Mouse (Mus musculus): ENCODE measurements around the gene Mrpl55. TPM values are rescaled to one million over a fixed set of nuclear protein-coding genes. Genes with fewer than 3 reads are reported as not detected.
A peak's percentile ranks its signal among the peaks of the same experiment; 100 is the strongest.

The Mrpl55 gene
- polyA plus RNA-seq, 1 experiment from 2014 or later: 103 TPM

DNA sequence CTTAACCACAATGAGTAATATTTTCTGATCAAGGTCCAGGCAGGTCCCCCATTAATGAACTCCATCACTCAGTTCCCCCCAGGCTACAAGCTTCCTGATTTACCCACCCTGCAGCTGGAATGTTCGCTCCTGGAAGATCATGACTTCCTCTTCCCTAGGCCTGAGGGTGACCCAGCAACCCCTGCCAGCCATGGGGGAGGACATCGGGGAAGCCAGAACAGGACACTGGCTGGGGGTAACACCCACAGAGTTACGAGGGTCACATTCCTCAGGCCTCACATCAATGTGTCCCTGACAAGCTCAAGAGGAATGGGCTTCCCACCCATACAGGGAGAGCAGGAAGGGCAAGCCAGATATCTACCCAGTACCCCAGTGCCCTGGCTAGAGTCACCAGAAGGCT lies 32.5 kb upstream of the Mrpl55 start:
- no peak overlapping the region for H3K9ac ChIP-seq
- no peak overlapping the region for H3K4me2 ChIP-seq
- 73% methylated on average over 3 of the region's 3 CpGs for WGBS
- no peaks in the 10 kb centered on the region for H3K4me1 ChIP-seq (replicated peaks)
- H3K9me3 ChIP-seq: no peaks in the 10 kb centered on the region
- H3K27me3 ChIP-seq: peaks cover 9% of the 10 kb centered on the region
- H3K36me3 ChIP-seq: no peaks in the 10 kb centered on the region
- no peak overlapping the region for H3K4me3 ChIP-seq
- H3K27ac ChIP-seq (replicated peaks): no peak overlapping the region
- no peak for ATAC-seq (ENCODE audit: low FRiP score, low read depth)

DNA sequence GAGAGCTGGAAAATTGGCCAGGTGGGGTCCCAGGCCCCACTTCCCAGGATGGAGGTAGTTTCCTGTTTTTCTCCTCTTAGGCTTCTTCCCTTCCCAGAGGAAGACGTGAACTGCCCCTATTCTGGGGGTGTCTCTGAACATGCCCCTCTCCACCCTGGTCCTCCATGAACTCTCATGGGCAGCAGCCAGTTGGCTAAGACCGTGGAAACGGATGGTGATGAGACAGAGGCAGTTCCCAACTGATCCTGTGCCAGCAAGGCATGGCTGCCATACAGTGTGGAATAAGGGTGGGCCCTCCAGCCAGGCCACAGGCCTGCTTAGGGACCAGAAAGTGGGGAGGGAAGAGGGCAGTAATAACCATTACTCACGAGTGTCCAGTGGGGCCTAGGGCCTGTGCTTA lies 31.7 kb upstream of the Mrpl55 start:
- Histone ChIP-seq H3K9ac (no peak overlapping the region), H3K4me1 (replicated peaks) (no peaks in the 10 kb centered on the region), H3K27ac (replicated peaks) (no peak overlapping the region), H3K4me3 (no peak overlapping the region), H3K4me2 (no peak overlapping the region), H3K27me3 (peaks cover 17% of the 10 kb centered on the region), H3K36me3 (no peaks in the 10 kb centered on the region), H3K9me3 (no peaks in the 10 kb centered on the region)
- no peak for ATAC-seq (ENCODE audit: low FRiP score, low read depth)
- WGBS: 63% methylated on average over 4 of the region's 4 CpGs

DNA sequence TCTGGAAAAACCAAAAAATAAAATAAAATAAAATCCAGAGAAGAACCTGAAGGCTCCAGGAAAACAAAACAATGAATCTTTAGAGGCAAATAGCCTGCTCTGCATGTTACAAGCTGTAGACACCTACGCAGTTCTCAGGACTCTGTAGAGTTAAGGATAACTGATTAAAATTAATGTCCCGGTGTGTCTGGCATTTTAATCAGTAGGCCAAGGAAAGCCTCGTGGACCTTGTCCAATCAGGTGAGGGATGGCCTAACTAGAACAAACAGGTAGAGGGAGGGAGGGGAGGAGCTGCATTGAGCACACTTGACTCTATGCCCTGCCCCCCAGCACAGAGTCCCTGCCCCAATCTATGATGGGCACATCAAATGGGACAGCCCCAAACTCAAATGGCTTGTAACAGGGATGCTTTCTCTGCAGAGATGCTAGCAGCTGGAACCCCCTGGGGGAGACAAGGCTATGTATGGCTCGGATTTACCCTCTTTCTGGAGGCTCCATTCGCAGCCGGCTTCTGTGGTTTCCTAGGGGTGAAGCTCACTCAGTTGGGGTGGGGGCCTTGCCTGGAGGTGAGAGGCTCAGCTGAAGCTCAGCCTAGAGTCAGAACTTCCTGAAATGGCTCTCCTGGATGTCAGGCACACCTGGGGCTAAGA lies 28.0 kb upstream of the Mrpl55 start:
- Histone ChIP-seq H3K27ac (replicated peaks) (no peak overlapping the region), H3K9ac (no peak overlapping the region), H3K9me3 (no peaks in the 10 kb centered on the region), H3K4me3 (no peak overlapping the region), H3K36me3 (no peaks in the 10 kb centered on the region), H3K4me2 (no peak overlapping the region), H3K27me3 (peaks cover 48% of the 10 kb centered on the region), H3K4me1 (replicated peaks) (peaks cover 7% of the 10 kb centered on the region; the same call in 1 of the 2 replicates)
- ATAC-seq (ENCODE audit: low FRiP score, low read depth): no peak
- 55% methylated on average over 6 of the region's 6 CpGs for WGBS

DNA sequence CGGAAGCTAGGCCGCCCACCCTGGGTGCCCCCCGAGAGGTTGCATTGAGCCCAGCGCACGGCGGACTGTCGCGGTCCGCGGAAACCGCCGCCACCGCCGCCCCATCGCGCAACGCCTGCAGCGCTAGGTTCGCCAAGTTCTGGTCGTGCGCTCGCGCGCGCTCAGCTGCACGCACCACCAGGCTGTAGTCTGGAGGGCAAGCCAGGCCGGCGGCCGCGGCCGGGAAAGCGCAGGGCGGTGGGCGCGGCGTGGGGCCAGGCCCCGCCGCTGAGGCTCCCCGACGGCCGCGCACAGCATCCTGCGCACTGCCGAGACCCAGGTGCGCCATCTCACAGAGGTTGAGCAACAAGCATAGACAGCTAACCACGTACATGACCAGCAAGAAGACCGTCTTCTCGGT lies 25.8 kb upstream of the Mrpl55 start:
- Histone ChIP-seq H3K9me3 (no peaks in the 10 kb centered on the region), H3K4me1 (replicated peaks) (peaks cover 7% of the 10 kb centered on the region; the same call in 1 of the 2 replicates), H3K4me3 (no peak overlapping the region), H3K9ac (no peak overlapping the region), H3K36me3 (no peaks in the 10 kb centered on the region), H3K27ac (replicated peaks) (no peak overlapping the region), H3K4me2 (peak overlapping the region; percentile 28; the same call in 1 of the 2 replicates), H3K27me3 (peaks cover 52% of the 10 kb centered on the region)
- WGBS: 4% methylated on average over 43 of the region's 48 CpGs
- ATAC-seq (ENCODE audit: low FRiP score, low read depth): no peak

DNA sequence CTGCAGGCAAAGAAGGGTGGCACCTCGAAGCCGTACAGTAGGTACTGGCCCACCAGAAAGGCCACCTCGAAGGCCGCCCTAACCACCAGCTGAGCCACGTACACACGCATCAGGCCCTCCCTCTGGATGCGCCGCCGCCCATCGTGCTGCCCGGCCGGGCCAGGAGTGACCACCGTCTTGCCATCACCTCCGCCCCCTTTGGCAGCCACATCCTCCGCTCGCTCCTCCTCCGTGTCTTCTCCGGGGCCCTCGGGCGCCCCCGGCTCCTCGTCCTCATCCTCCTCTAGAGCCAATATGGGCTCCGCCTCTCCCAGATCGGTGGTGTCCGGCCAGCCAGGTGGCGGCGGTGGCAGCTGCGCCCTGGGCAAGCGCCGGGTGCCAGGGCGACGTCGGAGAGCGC lies 25.4 kb upstream of the Mrpl55 start:
- Histone ChIP-seq H3K27me3 (peaks cover 52% of the 10 kb centered on the region), H3K4me1 (replicated peaks) (peaks cover 7% of the 10 kb centered on the region; the same call in 1 of the 2 replicates), H3K36me3 (no peaks in the 10 kb centered on the region), H3K4me2 (no peak overlapping the region), H3K4me3 (no peak overlapping the region), H3K9ac (no peak overlapping the region), H3K27ac (replicated peaks) (no peak overlapping the region), H3K9me3 (no peaks in the 10 kb centered on the region)
- no peak for ATAC-seq (ENCODE audit: low FRiP score, low read depth)
- 14% methylated on average over 33 of the region's 34 CpGs for WGBS

DNA sequence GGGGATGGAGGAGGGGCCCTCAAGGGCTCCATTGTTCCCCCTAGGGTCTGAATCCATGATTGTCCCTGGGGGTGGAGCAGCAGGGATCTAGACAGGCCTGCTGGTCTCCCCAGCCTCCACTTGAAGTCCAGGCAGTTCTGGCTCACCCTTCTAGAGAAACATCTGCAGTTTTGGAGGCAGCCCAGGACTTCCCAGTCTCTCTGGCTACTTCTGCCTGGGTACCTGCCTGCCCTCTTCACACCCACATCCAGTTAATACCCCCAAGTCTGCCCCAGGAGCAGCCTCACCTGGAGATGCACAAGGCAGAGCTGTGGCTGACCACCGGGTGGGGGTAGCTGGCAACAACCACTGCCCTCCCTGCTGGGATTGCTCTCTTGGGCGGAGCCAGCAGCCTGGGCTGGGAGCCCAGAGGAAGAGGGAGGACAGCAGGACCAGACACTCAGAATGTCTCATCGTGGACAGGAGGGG lies 19.4 kb upstream of the Mrpl55 start, which contains the start of gene Gjc2:
Gene Gjc2, minus strand, starts transcription at position 350 of the 468 bp plus-strand sequence.
- no peak for ATAC-seq (ENCODE audit: low FRiP score, low read depth)
- H3K27ac ChIP-seq (replicated peaks): no peak within 1 kb of the TSS
- peaks cover 12% of the 10 kb centered on the region for H3K27me3 ChIP-seq
- H3K4me1 ChIP-seq (replicated peaks): 0 out of 2 replicates have a peak, but pooled peaks cover 4% of the 10 kb centered on the region
- H3K9me3 ChIP-seq: no peaks in the 10 kb centered on the region
- H3K36me3 ChIP-seq: peaks cover 13% of the 10 kb centered on the region
- H3K4me2 ChIP-seq: no peak within 1 kb of the TSS
- no peak within 1 kb of the TSS for H3K9ac ChIP-seq
- WGBS: 52% methylated on average over 3 of the region's 3 CpGs
- no peak within 1 kb of the TSS for H3K4me3 ChIP-seq

DNA sequence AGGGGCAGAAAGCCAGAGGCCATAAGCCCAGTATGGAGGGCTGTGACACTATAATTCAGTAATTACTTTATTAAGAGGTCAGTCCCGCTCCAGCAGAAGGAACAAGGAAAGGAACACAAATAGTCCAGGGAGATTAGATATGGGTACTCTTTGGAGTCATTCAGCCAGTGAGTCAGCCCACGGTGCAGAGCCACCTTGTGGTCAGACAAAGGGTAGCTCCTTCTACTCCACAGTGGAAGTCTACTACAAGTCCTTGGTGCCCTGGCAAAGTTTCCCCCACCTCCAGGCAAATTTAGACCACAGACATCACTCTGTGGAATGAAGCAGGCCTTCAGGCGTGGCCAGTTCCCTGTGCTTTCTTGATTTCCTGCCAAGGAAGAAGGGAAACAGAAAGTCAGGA lies 18.5 kb upstream of the Mrpl55 start:
- Histone ChIP-seq H3K9me3 (no peaks in the 10 kb centered on the region), H3K27me3 (0 out of 2 replicates have a peak, but pooled peaks cover 4% of the 10 kb centered on the region), H3K27ac (replicated peaks) (no peak overlapping the region), H3K4me3 (no peak overlapping the region), H3K4me1 (replicated peaks) (peaks cover 10% of the 10 kb centered on the region; the same call in 1 of the 2 replicates), H3K9ac (no peak overlapping the region), H3K4me2 (no peak overlapping the region), H3K36me3 (peaks cover 13% of the 10 kb centered on the region)
- 50% methylated on average over 3 of the region's 3 CpGs for WGBS
- ATAC-seq (ENCODE audit: low FRiP score, low read depth): peak; percentile 43; the same call in 1 of the 2 replicates

DNA sequence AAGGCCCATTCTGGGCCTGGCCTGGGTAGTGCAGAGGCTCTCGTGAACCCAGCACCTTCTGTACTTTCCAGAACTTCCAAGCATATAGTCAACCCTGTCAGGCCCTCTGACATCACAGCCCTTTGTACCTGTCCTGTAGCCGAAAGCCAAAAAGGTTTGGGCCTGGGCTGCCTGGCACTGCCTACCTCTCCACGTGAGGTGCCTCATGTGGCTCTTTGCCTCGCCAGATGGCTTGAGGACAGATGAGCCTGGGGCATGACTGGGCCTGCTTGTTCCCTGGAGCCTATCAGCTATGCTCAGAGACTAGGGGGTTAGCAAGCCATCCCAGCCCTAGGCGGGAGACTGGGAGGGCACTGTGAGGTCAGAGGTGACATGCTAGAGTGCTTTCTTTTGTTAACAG lies 16.8 kb upstream of the Mrpl55 start:
- Histone ChIP-seq H3K9ac (no peak overlapping the region), H3K4me2 (no peak overlapping the region), H3K27ac (replicated peaks) (no peak overlapping the region), H3K27me3 (no peaks in the 10 kb centered on the region), H3K4me1 (replicated peaks) (peaks cover 26% of the 10 kb centered on the region), H3K36me3 (peaks cover 13% of the 10 kb centered on the region), H3K4me3 (no peak overlapping the region), H3K9me3 (no peaks in the 10 kb centered on the region)
- no peak for ATAC-seq (ENCODE audit: low FRiP score, low read depth)
- 84% methylated on average over 5 of the region's 5 CpGs for WGBS

DNA sequence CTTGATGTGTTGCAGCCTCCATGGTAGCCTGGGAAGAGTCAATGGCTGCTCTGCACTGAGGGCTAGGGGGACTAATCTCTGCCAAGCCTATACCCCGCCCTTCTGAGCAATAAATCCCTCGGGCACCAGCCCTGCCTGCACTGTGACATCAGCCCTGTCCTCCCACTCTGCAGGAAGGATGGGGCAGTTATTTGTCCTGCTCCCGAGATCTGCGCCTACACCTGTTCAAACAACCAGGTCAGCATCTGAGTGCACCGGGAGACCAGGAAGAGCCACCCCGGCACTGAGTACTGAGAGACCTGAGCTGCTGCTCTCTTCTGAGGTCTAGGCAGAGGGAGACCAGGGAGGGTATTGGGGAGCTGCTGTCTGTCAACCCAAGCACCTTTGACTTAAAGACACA lies 14.6 kb upstream of the Mrpl55 start:
- no peaks in the 10 kb centered on the region for H3K27me3 ChIP-seq
- H3K4me1 ChIP-seq (replicated peaks): peaks cover 31% of the 10 kb centered on the region
- H3K9me3 ChIP-seq: no peaks in the 10 kb centered on the region
- no peak for ATAC-seq (ENCODE audit: low FRiP score, low read depth)
- H3K4me3 ChIP-seq: no peak overlapping the region
- no peak overlapping the region for H3K27ac ChIP-seq (replicated peaks)
- no peak overlapping the region for H3K4me2 ChIP-seq
- H3K9ac ChIP-seq: no peak overlapping the region
- 93% methylated on average over 6 of the region's 6 CpGs for WGBS
- peaks cover 13% of the 10 kb centered on the region for H3K36me3 ChIP-seq

DNA sequence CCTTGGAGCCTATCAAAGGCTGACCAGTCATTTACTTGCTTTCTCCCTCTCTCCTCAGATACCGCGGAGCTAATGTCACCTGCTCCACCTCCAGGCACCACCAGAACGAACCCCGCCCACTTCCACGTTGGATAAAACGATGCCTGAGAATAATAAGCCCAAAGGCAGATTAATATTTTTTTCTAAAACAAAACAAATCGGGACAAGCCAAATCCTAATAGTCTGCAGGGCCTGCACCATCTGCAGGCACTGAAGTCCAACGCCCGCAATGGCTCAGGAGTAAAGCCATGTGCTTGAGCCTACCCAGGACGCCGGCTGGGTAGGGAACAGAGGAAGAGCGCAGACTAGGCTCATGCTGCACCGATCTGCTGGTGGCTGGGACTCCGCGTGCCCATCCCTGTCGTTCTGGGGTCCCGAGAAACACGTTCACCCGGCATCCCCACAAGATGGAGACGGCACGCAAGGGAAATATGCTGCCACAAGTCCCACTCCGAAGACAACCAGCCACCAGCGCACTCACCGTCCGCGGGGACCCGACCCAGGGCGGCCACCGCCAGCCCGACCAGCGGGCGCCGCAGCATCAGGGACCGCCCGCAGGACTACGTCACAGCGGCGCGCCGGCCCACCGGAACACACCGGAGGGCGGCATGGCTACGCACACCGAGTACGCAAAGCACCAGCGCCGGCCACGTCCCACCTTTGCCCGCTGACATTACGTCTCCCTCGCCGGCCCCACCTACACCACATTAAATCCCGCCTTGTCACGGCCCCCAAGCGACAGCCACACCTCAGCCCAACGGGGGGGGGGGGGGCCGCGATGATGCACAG lies 10.8 kb upstream of the Mrpl55 start:
- under 1% methylated on average over 57 of the region's 59 CpGs for WGBS
- peak; percentile 97 for ATAC-seq (ENCODE audit: low FRiP score, low read depth)
- H3K9ac ChIP-seq: peak overlapping the region; percentile 70
- no peaks in the 10 kb centered on the region for H3K9me3 ChIP-seq
- no peaks in the 10 kb centered on the region for H3K36me3 ChIP-seq
- H3K4me3 ChIP-seq: peak overlapping the region; percentile 61
- H3K4me2 ChIP-seq: peak overlapping the region; percentile 64
- H3K27me3 ChIP-seq: no peaks in the 10 kb centered on the region
- peaks cover 27% of the 10 kb centered on the region for H3K4me1 ChIP-seq (replicated peaks)
- H3K27ac ChIP-seq (replicated peaks): peak overlapping the region; percentile 92

DNA sequence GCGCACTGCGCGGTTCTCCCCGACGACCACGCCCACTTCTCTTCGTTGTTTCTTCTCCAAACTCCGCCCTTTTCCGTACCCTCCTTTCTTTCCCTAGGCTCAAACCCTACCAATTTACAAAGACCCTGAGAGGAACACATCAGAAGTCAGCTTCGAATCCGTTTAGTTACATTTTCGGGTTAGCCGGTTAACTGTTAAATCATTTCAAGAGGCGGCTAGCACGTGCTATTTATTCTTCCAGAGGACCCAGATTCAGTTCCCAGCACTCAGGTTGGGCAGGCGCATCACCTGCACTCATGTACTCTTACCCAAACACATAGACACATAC lies 10.3 kb upstream of the Mrpl55 start, which contains the start of gene Guk1:
Gene Guk1, minus strand, starts transcription at position 154 of the 328 bp plus-strand sequence.
- peak within 1 kb of the TSS; percentile 61 for H3K4me3 ChIP-seq
- H3K4me1 ChIP-seq (replicated peaks): peaks cover 27% of the 10 kb centered on the region
- no peaks in the 10 kb centered on the region for H3K27me3 ChIP-seq
- H3K9me3 ChIP-seq: no peaks in the 10 kb centered on the region
- 6% methylated on average over 16 of the region's 16 CpGs for WGBS
- no peaks in the 10 kb centered on the region for H3K36me3 ChIP-seq
- H3K9ac ChIP-seq: peak within 1 kb of the TSS; percentile 70
- peak; percentile 6; the same call in 1 of the 2 replicates for ATAC-seq (ENCODE audit: low FRiP score, low read depth)
- H3K27ac ChIP-seq (replicated peaks): peak within 1 kb of the TSS; percentile 92
- H3K4me2 ChIP-seq: peak within 1 kb of the TSS; percentile 64

DNA sequence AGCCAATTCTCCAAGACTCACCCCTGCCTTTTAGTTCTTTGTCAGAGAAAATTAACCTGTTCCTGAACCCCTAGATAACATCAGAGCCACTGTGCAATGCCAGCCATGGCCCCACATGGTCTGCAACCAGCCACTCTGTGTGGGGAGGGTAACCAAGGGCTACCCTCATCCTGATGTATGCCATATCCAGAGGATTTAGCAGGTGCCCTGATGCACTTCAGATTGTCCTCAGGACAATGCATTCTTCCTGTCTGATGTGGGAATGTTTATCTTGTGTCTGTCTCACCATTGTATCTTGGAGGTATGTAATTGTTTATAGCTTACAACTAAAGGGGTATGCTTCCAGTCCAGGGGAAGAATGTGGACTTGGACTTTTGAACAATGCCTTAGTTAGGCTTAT lies 6.1 kb upstream of the Mrpl55 start:
- H3K36me3 ChIP-seq: no peaks in the 10 kb centered on the region
- no peak overlapping the region for H3K9ac ChIP-seq
- ATAC-seq (ENCODE audit: low FRiP score, low read depth): no peak
- no peak overlapping the region for H3K4me2 ChIP-seq
- H3K27me3 ChIP-seq: no peaks in the 10 kb centered on the region
- H3K27ac ChIP-seq (replicated peaks): no peak overlapping the region
- H3K4me3 ChIP-seq: no peak overlapping the region
- no peaks in the 10 kb centered on the region for H3K9me3 ChIP-seq
- H3K4me1 ChIP-seq (replicated peaks): peaks cover 6% of the 10 kb centered on the region
